Mouse (Mus musculus) MEL (cell line): ENCODE data around the gene Dusp22. TPM values are rescaled to one million over a fixed set of nuclear protein-coding genes. Genes with fewer than 3 reads are reported as not detected.

Source experiments
- DNase-seq: peaks from one replicate; pipeline ENCODE4 v3.0.0; 2011; ENCODE audit warnings: low read depth, low spot score
- H3K27ac ChIP-seq: 2 replicates; pipeline ENCODE4 v1.5.1; 2012; ENCODE audit warnings: low read depth, mild to moderate bottlenecking, control low read depth, low read length, moderate library complexity; ENCODE audit not compliant: control insufficient read depth
- H3K27me3 ChIP-seq, 2 experiments: fragments of 150-350 bp in 1 of 2; sonication (generic) in 1 of 2; 2 replicates each; pipeline ENCODE4 v1.6.1; 2012; ENCODE audit warnings: low read length in 2 of 2, mild to moderate bottlenecking in 2 of 2, improper control_type of control experiment in 1 of 2, moderate library complexity in 1 of 2; ENCODE audit not compliant: insufficient read depth in 2 of 2, control insufficient read depth in 1 of 2
- H3K36me3 ChIP-seq, 2 experiments: 2 replicates each; pipeline ENCODE4 v1.6.1; 2012 to 2014; ENCODE audit warnings: low read length in 2 of 2, improper control_type of control experiment in 1 of 2, inconsistent platforms in 1 of 2, mild to moderate bottlenecking in 1 of 2; ENCODE audit not compliant: insufficient read depth in 2 of 2, control insufficient read depth in 1 of 2
- H3K4me1 ChIP-seq, 2 experiments: fragments of 150-350 bp in 1 of 2; sonication (generic) in 1 of 2; 2 replicates each; pipeline ENCODE4 v1.6.1; 2012; ENCODE audit warnings: low read length in 2 of 2, improper control_type of control experiment in 1 of 2, mild to moderate bottlenecking in 1 of 2; ENCODE audit not compliant: insufficient read depth in 2 of 2, control insufficient read depth in 1 of 2
- H3K4me3 ChIP-seq, 2 experiments: fragments of 150-350 bp in 1 of 2; sonication (generic) in 1 of 2; 2 replicates each; pipeline ENCODE4 v1.5.1; 2012; ENCODE audit warnings: low read depth in 2 of 2, low read length in 2 of 2, mild to moderate bottlenecking in 2 of 2, moderate library complexity in 2 of 2, control low read depth in 1 of 2, improper control_type of control experiment in 1 of 2; ENCODE audit not compliant: control insufficient read depth in 1 of 2, insufficient read depth in 1 of 2
- H3K79me2 ChIP-seq: 2 replicates; pipeline ENCODE4 v1.6.1; 2012; ENCODE audit warnings: mild to moderate bottlenecking, low read length, moderate library complexity; ENCODE audit not compliant: control insufficient read depth, poor library complexity, insufficient read depth
- H3K9ac ChIP-seq: 2 replicates; pipeline ENCODE4 v1.6.1; 2012; ENCODE audit warnings: low read depth, mild to moderate bottlenecking, control low read depth, low read length, moderate library complexity; ENCODE audit not compliant: control insufficient read depth, poor library complexity, severe bottlenecking
- H3K9me3 ChIP-seq: fragments of 150-350 bp; sonication (generic); replicated peaks from 2 replicates; pipeline ENCODE4 v1.6.1; 2012; ENCODE audit warnings: mild to moderate bottlenecking, low read length, improper control_type of control experiment, moderate library complexity; ENCODE audit not compliant: insufficient read depth
- BHLHE40 ChIP-seq: IDR thresholded peaks from 2 replicates; pipeline ENCODE4 v1.6.1; 2012; ENCODE audit warnings: low read depth, mild to moderate bottlenecking, inconsistent platforms, low read length, improper control_type of control experiment, borderline replicate concordance
- CTCF ChIP-seq, 3 experiments: IDR thresholded peaks in 2 of 3; conservative IDR thresholded peaks in 1 of 3; 2 replicates each; pipeline ENCODE4 v1.5.1; 2011 to 2012; ENCODE audit warnings: low read length in 3 of 3, low read depth in 2 of 3, mild to moderate bottlenecking in 2 of 3, improper control_type of control experiment in 1 of 3, inconsistent platforms in 1 of 3, mixed read lengths in 1 of 3, moderate library complexity in 1 of 3; ENCODE audit not compliant: control insufficient read depth in 1 of 3, insufficient read depth in 1 of 3, poor library complexity in 1 of 3, severe bottlenecking in 1 of 3
- E2F4 ChIP-seq: IDR thresholded peaks from 2 replicates; pipeline ENCODE4 v1.6.1; 2011; ENCODE audit warnings: low read depth, low read length, improper control_type of control experiment, borderline replicate concordance
- ELF1 ChIP-seq: IDR thresholded peaks from 2 replicates; pipeline ENCODE4 v1.6.1; 2014; ENCODE audit warnings: low read depth, mild to moderate bottlenecking, inconsistent platforms, low read length, improper control_type of control experiment, moderate library complexity
- EP300 ChIP-seq, 2 experiments: IDR thresholded peaks; 2 replicates each; pipeline ENCODE4 v1.6.1; 2011; ENCODE audit warnings: improper control_type of control experiment in 2 of 2, low read length in 2 of 2, low read depth in 1 of 2, mild to moderate bottlenecking in 1 of 2
- ETS1 ChIP-seq: IDR thresholded peaks from 2 replicates; pipeline ENCODE4 v1.6.1; 2012; ENCODE audit warnings: low read depth, mild to moderate bottlenecking, inconsistent platforms, low read length, improper control_type of control experiment, moderate library complexity
- GABPA ChIP-seq: IDR thresholded peaks from 2 replicates; pipeline ENCODE4 v1.6.1; 2012; ENCODE audit warnings: low read depth, mild to moderate bottlenecking, inconsistent platforms, low read length, improper control_type of control experiment, moderate library complexity
- GATA1 ChIP-seq: IDR thresholded peaks from 2 replicates; pipeline ENCODE4 v1.6.1; 2011; ENCODE audit warnings: low read depth, low read length, improper control_type of control experiment
- KAT2A ChIP-seq: conservative IDR thresholded peaks from 2 replicates; pipeline ENCODE4 v1.6.1; 2012; ENCODE audit warnings: low read depth, low read length, improper control_type of control experiment, inconsistent platforms
- MAFK ChIP-seq: IDR thresholded peaks from 2 replicates; pipeline ENCODE4 v1.6.1; 2011; ENCODE audit warnings: low read depth, mild to moderate bottlenecking, low read length, improper control_type of control experiment, borderline replicate concordance
- MAZ ChIP-seq: IDR thresholded peaks from 2 replicates; pipeline ENCODE4 v1.6.1; 2012; ENCODE audit warnings: low read depth, mild to moderate bottlenecking, inconsistent platforms, low read length, improper control_type of control experiment
- MEF2A ChIP-seq: IDR thresholded peaks from 2 replicates; pipeline ENCODE4 v1.6.1; 2014; ENCODE audit warnings: low read depth, mild to moderate bottlenecking, inconsistent platforms, low read length, improper control_type of control experiment; ENCODE audit not compliant: poor library complexity, insufficient replicate concordance, severe bottlenecking; ENCODE audit errors: extremely low read depth
- POLR2AphosphoS2 ChIP-seq: IDR thresholded peaks from 2 replicates; pipeline ENCODE4 v1.6.1; 2011; ENCODE audit warnings: low read length, improper control_type of control experiment
- POLR2AphosphoS5 ChIP-seq: IDR thresholded peaks from 2 replicates; pipeline ENCODE4 v1.6.1; 2012; ENCODE audit warnings: low read depth, borderline replicate concordance, mild to moderate bottlenecking, inconsistent platforms, low read length, moderate library complexity, mixed read lengths
- RAD21 ChIP-seq: IDR thresholded peaks from 2 replicates; pipeline ENCODE4 v1.6.1; 2011; ENCODE audit warnings: mild to moderate bottlenecking, low read depth, low read length, improper control_type of control experiment
- RCOR1 ChIP-seq: IDR thresholded peaks from 2 replicates; pipeline ENCODE4 v1.6.1; 2012; ENCODE audit warnings: low read depth, mild to moderate bottlenecking, inconsistent platforms, low read length, improper control_type of control experiment
- SIN3A ChIP-seq: IDR thresholded peaks from 2 replicates; pipeline ENCODE4 v1.6.1; 2012; ENCODE audit warnings: low read length, improper control_type of control experiment, inconsistent platforms
- TAL1 ChIP-seq: IDR thresholded peaks from 2 replicates; pipeline ENCODE4 v1.6.1; 2012; ENCODE audit warnings: mild to moderate bottlenecking, inconsistent platforms, low read length, moderate library complexity, mixed read lengths
- TBP ChIP-seq: IDR thresholded peaks from 2 replicates; pipeline ENCODE4 v1.8.0; 2011; ENCODE audit warnings: low read depth, low read length, improper control_type of control experiment
- UBTF ChIP-seq: IDR thresholded peaks from 2 replicates; pipeline ENCODE4 v1.6.1; 2012; ENCODE audit warnings: low read depth, mild to moderate bottlenecking, inconsistent platforms, low read length, improper control_type of control experiment, moderate library complexity, borderline replicate concordance; ENCODE audit not compliant: insufficient read depth
- USF2 ChIP-seq, 2 experiments: IDR thresholded peaks; 2 replicates each; pipeline ENCODE4 v1.6.1; 2011 to 2012; ENCODE audit warnings: improper control_type of control experiment in 2 of 2, low read length in 2 of 2, borderline replicate concordance in 1 of 2, inconsistent platforms in 1 of 2, low read depth in 1 of 2, mild to moderate bottlenecking in 1 of 2; ENCODE audit not compliant: insufficient read depth in 1 of 2
- ZC3H11A ChIP-seq: IDR thresholded peaks from 2 replicates; pipeline ENCODE4 v1.6.1; 2012; ENCODE audit warnings: low read depth, mild to moderate bottlenecking, inconsistent platforms, low read length, improper control_type of control experiment
- ZKSCAN1 ChIP-seq: IDR thresholded peaks from 2 replicates; pipeline ENCODE4 v1.6.1; 2012; ENCODE audit warnings: low read depth, mild to moderate bottlenecking, inconsistent platforms, low read length, improper control_type of control experiment, moderate library complexity
- polyA plus RNA-seq, 2 experiments: library from polyadenylated mRNA; stranded (reverse) in 1 of 2; unstranded in 1 of 2; fragments of >175 nt in 1 of 2; fragments of >200 nt in 1 of 2; gene quantifications; 2 replicates each; pipeline versions ENCODE4 v1.2.1 to v1.2.4; 2012; ENCODE audit warnings: low replicate concordance in 2 of 2, low read depth in 1 of 2; ENCODE audit not compliant: insufficient read length in 2 of 2, insufficient read depth in 1 of 2, missing spikeins in 1 of 2
- total RNA-seq: library from RNA; depleted of rRNA; stranded (reverse); fragments of 300-350 nt; gene quantifications from 2 replicates; pipeline ENCODE4 v1.2.3, GENCODE M21; 2012

Dusp22 gene
- total and polyA plus RNA-seq, 3 experiments: not detected

- Histone ChIP-seq H3K9me3 (no peaks in the 10 kb centered on the region), H3K36me3 (no peaks in the 10 kb centered on the region), H3K4me3 (no peak overlapping the region), H3K4me1 (no peaks in the 10 kb centered on the region), H3K27me3 (no peaks in the 10 kb centered on the region), H3K79me2 (no peaks in the 10 kb centered on the region), H3K27ac (no peak overlapping the region), H3K9ac (no peak overlapping the region)
- DNase-seq: no peak
- TF ChIP-seq ETS1: no peak
- TF ChIP-seq POLR2AphosphoS5: no peak
- TF ChIP-seq TAL1: no peak
- TF ChIP-seq ZKSCAN1: no peak
- TF ChIP-seq USF2 (IDR thresholded peaks at IDR 0.05; ENCODE audit: borderline replicate concordance in 1 of 2, insufficient read depth in 1 of 2, low read depth in 1 of 2, low read length in 2 of 2): no peak
- TF ChIP-seq ZC3H11A: no peak
- no peak for TF ChIP-seq MAFK
- no peak for TF ChIP-seq E2F4
- TF ChIP-seq CTCF (IDR thresholded peaks at IDR 0.05 in 2 of 3, conservative IDR thresholded peaks at IDR 0.05 in 1 of 3; ENCODE audit: control insufficient read depth in 1 of 3, insufficient read depth in 1 of 3, low read depth in 2 of 3, low read length in 3 of 3, poor library complexity in 1 of 3, severe bottlenecking in 1 of 3): no peak
- no peak for TF ChIP-seq GATA1
- TF ChIP-seq RAD21: no peak
- no peak for TF ChIP-seq BHLHE40
- TF ChIP-seq RCOR1: no peak
These were observed 73.1 kb downstream of the Dusp22 start for GRCm38 (mm10) chr13:30732709-30733445.

GRCm38 (mm10) chr13:30736721-30737120, 76.9 kb downstream of the Dusp22 start:
- no peaks in the 10 kb centered on the region for H3K36me3 ChIP-seq
- no peaks in the 10 kb centered on the region for H3K27me3 ChIP-seq
- no peak overlapping the region for H3K4me3 ChIP-seq
- H3K9me3 ChIP-seq: no peaks in the 10 kb centered on the region
- TF ChIP-seq MAFK: no peak
- no peak for TF ChIP-seq TBP
- no peak for TF ChIP-seq SIN3A
- no peak for TF ChIP-seq MEF2A
- TF ChIP-seq GABPA: no peak
- no peak for TF ChIP-seq UBTF
- no peak for TF ChIP-seq USF2 (IDR thresholded peaks at IDR 0.05; ENCODE audit: borderline replicate concordance in 1 of 2, insufficient read depth in 1 of 2, low read depth in 1 of 2, low read length in 2 of 2)
- TF ChIP-seq ZKSCAN1: no peak
- no peak for TF ChIP-seq MAZ
- no peak for TF ChIP-seq POLR2AphosphoS2
- TF ChIP-seq KAT2A: no peak
- no peak for TF ChIP-seq ELF1
- no peak for TF ChIP-seq EP300 (IDR thresholded peaks at IDR 0.05; ENCODE audit: low read depth in 1 of 2, low read length in 2 of 2)
- TF ChIP-seq, all 39 proteins: peak for 0
- Histone ChIP-seq H3K27ac (no peak overlapping the region), H3K79me2 (no peaks in the 10 kb centered on the region), H3K9ac (no peak overlapping the region), H3K4me1 (no peaks in the 10 kb centered on the region)
- DNase-seq: no peak
